Mouse (Mus musculus) intestine, embryonic 16.5 days (tissue): ENCODE measurements at regions not wholly inside any gene's neighbourhood (a gene's known extent, or its start where the extent isn't known, plus 50 kb on each side); places are given as distances from the start of the nearest gene placed in this dataset.

Source experiments
- ATAC-seq: fragments of 200-750 bp; cut with Nextera tagmentation; 2 replicates; pipeline ENCODE4 v1.8.0; 2017; ENCODE audit warnings: moderate TSS enrichment, moderate library complexity
- H3K27ac ChIP-seq: fragments of 300-500 bp; sonication (generic); 2 replicates; pipeline ENCODE4 v1.5.1; 2014; ENCODE audit warnings: mild to moderate bottlenecking, low read length
- H3K27me3 ChIP-seq: fragments of 300-500 bp; sonication (generic); replicated peaks from 2 replicates; pipeline ENCODE4 v1.6.1; 2014; ENCODE audit warnings: low read length, control low read depth, mixed read lengths; ENCODE audit not compliant: control insufficient read depth, insufficient read depth
- H3K36me3 ChIP-seq: fragments of 300-500 bp; sonication (generic); 2 replicates; pipeline ENCODE4 v1.6.1; 2014; ENCODE audit warnings: low read length, control low read depth; ENCODE audit not compliant: control insufficient read depth, insufficient read depth
- H3K4me1 ChIP-seq: fragments of 300-500 bp; sonication (generic); 2 replicates; pipeline ENCODE4 v1.6.1; 2014; ENCODE audit warnings: low read length, control low read depth, mixed read lengths; ENCODE audit not compliant: control insufficient read depth, insufficient read depth
- H3K4me2 ChIP-seq: fragments of 300-500 bp; sonication (generic); 2 replicates; pipeline ENCODE4 v1.6.1; 2014; ENCODE audit warnings: low read depth, low read length, control low read depth
- H3K4me3 ChIP-seq: fragments of 300-500 bp; sonication (generic); 2 replicates; pipeline ENCODE4 v1.5.1; 2014; ENCODE audit warnings: mild to moderate bottlenecking, low read length
- H3K9ac ChIP-seq: fragments of 300-500 bp; sonication (generic); 2 replicates; pipeline ENCODE4 v1.6.1; 2014; ENCODE audit warnings: low read depth, low read length
- H3K9me3 ChIP-seq: fragments of 300-500 bp; sonication (generic); 2 replicates; pipeline ENCODE4 v1.6.1; 2016; ENCODE audit warnings: low read length, control low read depth; ENCODE audit not compliant: control insufficient read depth
- WGBS: fragments of 180-500 bp; shearing (Covaris S2); extraction: QIAGEN DNeasy Blood & Tissue Kit; methylation state at CpG from one replicate; pipeline ENCODE4 v1.1.7; 2014; 5-methylcytosine and 5-hydroxymethylcytosine counted together

DNA sequence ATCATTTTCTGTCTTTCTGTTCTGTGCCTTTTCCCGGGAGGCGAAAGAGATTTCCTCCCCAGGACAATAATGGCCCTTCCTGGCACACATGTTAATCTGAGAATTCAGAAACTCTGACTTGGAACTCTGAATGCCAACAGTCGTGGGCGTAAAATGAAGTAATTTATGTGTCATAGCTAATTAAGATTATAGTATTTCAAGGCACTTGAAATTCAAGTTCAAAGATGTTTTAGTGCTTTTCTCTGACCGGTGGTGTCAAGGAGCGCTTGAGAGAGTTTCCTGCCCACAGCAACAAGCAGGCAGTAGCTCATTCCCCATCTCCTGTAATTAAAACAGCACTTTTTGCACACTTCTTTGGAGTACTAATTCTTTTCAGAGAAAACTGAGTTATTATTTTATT lies 1465.9 kb downstream of the 4930444P10Rik start:
- WGBS = 71% methylated on average over 6 of the region's 6 CpGs
- no peak for ATAC-seq

GRCm38 (mm10) chr1:14626685-14627084 lies 1466.4 kb downstream of the 4930444P10Rik start:
- Histone ChIP-seq H3K4me2 (no peak overlapping the region), H3K27me3 (no peaks in the 10 kb centered on the region), H3K9me3 (no peaks in the 10 kb centered on the region), H3K27ac (no peak overlapping the region), H3K9ac (no peak overlapping the region), H3K4me3 (no peak overlapping the region), H3K36me3 (no peaks in the 10 kb centered on the region), H3K4me1 (no peaks in the 10 kb centered on the region)
- 77% methylated on average over 4 of the region's 4 CpGs for WGBS
- no peak for ATAC-seq

More for the DNA sequence above, 1465.9 kb downstream of the 4930444P10Rik start:
- no peaks in the 10 kb centered on the region for H3K36me3 ChIP-seq
- H3K27ac ChIP-seq = no peak overlapping the region
- no peak overlapping the region for H3K9ac ChIP-seq
- H3K4me1 ChIP-seq = no peaks in the 10 kb centered on the region
- no peak overlapping the region for H3K4me3 ChIP-seq
- no peak overlapping the region for H3K4me2 ChIP-seq
- H3K27me3 ChIP-seq = no peaks in the 10 kb centered on the region
- H3K9me3 ChIP-seq = no peaks in the 10 kb centered on the region

DNA sequence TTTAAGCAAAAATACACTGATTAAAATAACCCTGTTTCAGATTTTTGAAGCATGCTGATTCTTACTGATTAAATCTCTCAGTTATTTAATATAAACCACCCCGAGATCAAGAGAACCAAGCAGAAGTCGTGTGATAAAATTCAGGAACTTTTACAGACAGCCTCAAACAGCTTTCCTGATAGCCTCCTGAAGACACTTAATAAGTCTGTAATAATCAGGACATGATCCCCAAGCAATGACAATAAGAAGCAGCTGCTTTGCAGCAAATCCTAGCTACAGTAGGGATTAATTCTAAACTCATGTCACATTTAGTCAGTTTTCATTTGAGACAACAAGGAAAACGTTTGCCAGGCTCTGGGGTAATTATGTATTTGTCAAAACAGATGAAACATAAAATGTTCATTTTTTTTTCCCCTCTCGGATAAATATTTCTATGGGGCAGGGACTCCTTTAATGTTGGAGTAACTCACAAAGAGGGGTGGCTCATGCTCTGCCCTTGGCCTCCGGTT lies 1472.1 kb downstream of the 4930444P10Rik start:
- 59% methylated on average over 5 of the region's 5 CpGs for WGBS
- no peak for ATAC-seq

DNA sequence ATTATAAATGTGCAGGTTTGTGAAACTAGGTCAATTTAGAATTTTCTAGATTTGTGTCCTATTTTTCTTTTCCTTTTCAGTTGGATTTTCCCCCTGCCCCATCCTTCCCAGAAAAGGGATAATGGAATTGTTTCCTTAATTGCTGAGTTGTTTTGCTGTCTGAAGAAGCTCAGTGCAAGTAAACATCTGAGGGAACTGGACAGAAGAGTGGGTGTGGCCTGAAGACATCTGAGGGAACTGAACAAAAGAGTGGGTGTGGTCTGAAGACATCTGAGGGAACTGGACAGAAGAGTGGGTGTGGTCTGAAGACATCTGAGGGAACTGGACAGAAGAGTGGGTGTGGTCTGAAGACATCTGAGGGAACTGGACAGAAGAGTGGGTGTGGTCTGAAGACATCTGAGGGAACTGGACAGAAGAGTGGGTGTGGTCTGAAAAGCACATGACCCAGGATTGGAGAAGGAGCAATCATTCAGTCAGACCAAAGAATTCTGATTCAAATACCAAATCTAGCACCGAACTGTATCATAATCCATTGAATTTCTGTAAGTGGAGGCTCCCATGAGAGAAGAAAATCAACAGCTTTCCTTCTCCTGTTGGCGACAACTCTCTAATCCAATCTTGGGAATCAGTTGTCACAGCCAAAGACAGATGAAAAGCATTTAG lies 1479.8 kb downstream of the 4930444P10Rik start:
- Histone ChIP-seq H3K27me3 (no peaks in the 10 kb centered on the region), H3K9ac (no peak overlapping the region), H3K9me3 (no peaks in the 10 kb centered on the region), H3K4me3 (no peak overlapping the region), H3K4me1 (no peaks in the 10 kb centered on the region), H3K27ac (no peak overlapping the region), H3K4me2 (no peak overlapping the region), H3K36me3 (no peaks in the 10 kb centered on the region)
- ATAC-seq = no peak
- 95% methylated on average over 2 of the region's 2 CpGs for WGBS

More for the DNA sequence above, 1472.1 kb downstream of the 4930444P10Rik start:
- Histone ChIP-seq H3K4me1 (no peaks in the 10 kb centered on the region), H3K9me3 (no peaks in the 10 kb centered on the region), H3K4me2 (no peak overlapping the region), H3K27ac (no peak overlapping the region), H3K4me3 (no peak overlapping the region), H3K27me3 (no peaks in the 10 kb centered on the region), H3K9ac (no peak overlapping the region), H3K36me3 (no peaks in the 10 kb centered on the region)

DNA sequence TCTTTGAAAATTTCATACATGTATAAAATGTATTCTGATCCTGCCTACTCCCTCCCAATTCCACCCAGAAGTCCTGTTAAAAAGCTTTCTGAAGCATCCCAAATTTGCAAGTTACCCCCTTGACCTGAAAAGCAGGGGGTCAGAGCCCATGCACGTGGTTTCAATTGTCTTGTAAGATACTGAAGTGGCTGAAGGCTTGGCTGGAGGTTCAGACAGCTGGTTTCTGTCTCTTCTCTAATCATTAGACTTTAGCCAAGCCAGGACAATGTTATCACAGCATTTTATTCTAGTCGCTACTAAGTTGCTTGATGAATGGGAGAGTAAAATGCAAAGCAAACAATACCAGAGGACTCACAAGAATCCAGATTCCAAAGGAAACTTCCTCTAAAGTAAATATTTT lies 1484.1 kb downstream of the 4930444P10Rik start:
- no peaks in the 10 kb centered on the region for H3K9me3 ChIP-seq
- H3K36me3 ChIP-seq = no peaks in the 10 kb centered on the region
- no peak overlapping the region for H3K9ac ChIP-seq
- H3K27ac ChIP-seq = no peak overlapping the region
- 12% methylated on average over 2 of the region's 2 CpGs for WGBS
- no peak overlapping the region for H3K4me2 ChIP-seq
- ATAC-seq = no peak
- H3K4me3 ChIP-seq = no peak overlapping the region
- no peaks in the 10 kb centered on the region for H3K27me3 ChIP-seq
- no peaks in the 10 kb centered on the region for H3K4me1 ChIP-seq

GRCm38 (mm10) chr1:14595961-14596360 lies 1497.2 kb downstream of the 4930444P10Rik start:
- no peak for ATAC-seq
- no peak overlapping the region for H3K27ac ChIP-seq
- no peaks in the 10 kb centered on the region for H3K4me1 ChIP-seq
- no peak overlapping the region for H3K4me2 ChIP-seq
- no peak overlapping the region for H3K9ac ChIP-seq
- no peaks in the 10 kb centered on the region for H3K9me3 ChIP-seq
- H3K4me3 ChIP-seq = no peak overlapping the region
- 57% methylated on average over 1 of the region's 1 CpGs for WGBS
- no peaks in the 10 kb centered on the region for H3K36me3 ChIP-seq
- no peaks in the 10 kb centered on the region for H3K27me3 ChIP-seq

DNA sequence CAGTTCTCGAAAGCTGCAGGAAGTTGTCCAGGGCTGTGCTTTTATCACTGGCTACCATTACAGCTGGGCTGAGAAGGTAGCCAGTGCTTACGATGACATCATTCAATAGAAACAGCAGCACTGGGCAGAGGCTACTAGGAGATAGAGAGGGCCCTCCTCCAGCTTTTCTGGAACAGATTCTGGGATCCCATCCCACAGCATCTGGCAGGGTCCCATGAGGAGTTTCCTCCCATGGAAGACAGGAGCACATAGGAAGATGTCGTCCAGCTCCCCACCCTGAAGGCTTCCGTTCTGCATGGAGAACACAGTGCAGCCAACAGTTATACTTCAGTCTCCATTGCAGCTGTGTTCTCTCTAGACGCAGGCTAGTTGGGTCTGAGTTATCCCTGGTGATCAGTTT lies 1503.2 kb downstream of the 4930444P10Rik start:
- ATAC-seq = peak; percentile 48; the same call in 1 of the 2 replicates
- H3K27ac ChIP-seq = no peak overlapping the region
- no peak overlapping the region for H3K4me2 ChIP-seq
- H3K4me3 ChIP-seq = no peak overlapping the region
- 72% methylated on average over 5 of the region's 5 CpGs for WGBS
- H3K36me3 ChIP-seq = no peaks in the 10 kb centered on the region
- no peaks in the 10 kb centered on the region for H3K27me3 ChIP-seq
- H3K9me3 ChIP-seq = no peaks in the 10 kb centered on the region
- H3K4me1 ChIP-seq = no peaks in the 10 kb centered on the region
- no peak overlapping the region for H3K9ac ChIP-seq

- no peaks in the 10 kb centered on the region for H3K9me3 ChIP-seq
- no peak overlapping the region for H3K27ac ChIP-seq
- WGBS = 81% methylated on average over 1 of the region's 1 CpGs
- H3K9ac ChIP-seq = no peak overlapping the region
- no peak overlapping the region for H3K4me2 ChIP-seq
- H3K4me3 ChIP-seq = no peak overlapping the region
- no peaks in the 10 kb centered on the region for H3K4me1 ChIP-seq
- no peak for ATAC-seq
- no peaks in the 10 kb centered on the region for H3K27me3 ChIP-seq
- no peaks in the 10 kb centered on the region for H3K36me3 ChIP-seq
Measured at GRCm38 (mm10) chr1:14579376-14579775, 1513.7 kb downstream of the 4930444P10Rik start.

DNA sequence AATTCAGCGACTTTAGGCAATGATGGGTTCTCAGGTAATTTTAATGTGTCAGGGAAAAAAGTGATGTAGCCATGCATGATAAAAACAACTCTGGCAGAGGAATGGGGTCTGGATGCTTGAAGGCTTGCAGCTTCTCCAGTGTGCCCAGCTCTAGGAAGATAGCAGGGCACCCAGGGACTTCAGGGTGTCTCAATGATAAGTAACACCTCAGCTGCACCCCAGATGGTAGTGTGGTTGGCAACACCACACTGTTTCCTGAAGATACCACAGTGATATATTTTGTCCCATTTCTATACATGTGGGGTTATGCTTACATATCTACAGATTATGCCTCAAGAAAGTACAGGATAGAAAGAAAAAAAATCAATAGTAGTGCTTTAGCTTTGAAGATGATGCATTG lies 1516.9 kb downstream of the 4930444P10Rik start:
- no peak overlapping the region for H3K4me2 ChIP-seq
- 87% methylated on average over 1 of the region's 1 CpGs for WGBS
- no peak overlapping the region for H3K27ac ChIP-seq
- H3K27me3 ChIP-seq = no peaks in the 10 kb centered on the region
- H3K4me3 ChIP-seq = no peak overlapping the region
- no peaks in the 10 kb centered on the region for H3K9me3 ChIP-seq
- no peaks in the 10 kb centered on the region for H3K4me1 ChIP-seq
- H3K36me3 ChIP-seq = no peaks in the 10 kb centered on the region
- no peak for ATAC-seq
- no peak overlapping the region for H3K9ac ChIP-seq

GRCm38 (mm10) chr1:14570562-14570981 lies 1522.6 kb downstream of the 4930444P10Rik start:
- H3K9ac ChIP-seq = no peak overlapping the region
- peak; percentile 50; the same call in 1 of the 2 replicates for ATAC-seq
- no peak overlapping the region for H3K4me2 ChIP-seq
- no peak overlapping the region for H3K27ac ChIP-seq
- no peak overlapping the region for H3K4me3 ChIP-seq
- no peaks in the 10 kb centered on the region for H3K36me3 ChIP-seq
- no peaks in the 10 kb centered on the region for H3K27me3 ChIP-seq
- H3K4me1 ChIP-seq = no peaks in the 10 kb centered on the region; the same call in 1 of the 2 replicates
- no peaks in the 10 kb centered on the region for H3K9me3 ChIP-seq
- WGBS = 28% methylated on average over 5 of the region's 5 CpGs
